Mouse (Mus musculus) liver, embryonic 14.5 days (tissue): ENCODE results near the gene Kdm2a. TPM values are rescaled to one million over a fixed set of nuclear protein-coding genes. Genes with fewer than 3 reads are reported as not detected.

ENCODE experiments used
- ATAC-seq: fragments of 200-750 bp; cut with Nextera tagmentation; 2 replicates; pipeline ENCODE4 v1.8.0; 2017; ENCODE audit warnings: moderate number of reproducible peaks, mild to moderate bottlenecking, moderate library complexity; ENCODE audit not compliant: insufficient read depth
- DNase-seq, 3 experiments: peaks; one replicate each; pipeline ENCODE4 v3.0.0-alpha.2; 2012 to 2013; ENCODE audit warnings: low read depth in 3 of 3, low spot score in 3 of 3
- H3K27ac ChIP-seq: fragments of 300-500 bp; sonication (generic); 2 replicates; pipeline ENCODE4 v1.5.1; 2014; ENCODE audit warnings: moderate library complexity, mild to moderate bottlenecking, control low read depth, inconsistent platforms
- H3K27me3 ChIP-seq: fragments of 300-500 bp; sonication (generic); 2 replicates; pipeline ENCODE4 v1.6.1; 2014; ENCODE audit warnings: mild to moderate bottlenecking, low read length, moderate library complexity; ENCODE audit not compliant: control insufficient read depth, insufficient read depth
- H3K36me3 ChIP-seq: fragments of 300-500 bp; sonication (generic); replicated peaks from 2 replicates; pipeline ENCODE4 v1.6.1; 2014; ENCODE audit warnings: low read depth; ENCODE audit not compliant: control insufficient read depth, insufficient read depth
- H3K4me1 ChIP-seq, 2 experiments: fragments of 200-500 bp in 1 of 2; fragments of 300-500 bp in 1 of 2; sonication (generic) in 1 of 2; replicated peaks; 2 replicates each; pipeline ENCODE4 v1.6.1; 2012 to 2014; ENCODE audit warnings: antibody characterized with exemption in 1 of 2, inconsistent platforms in 1 of 2, low read length in 1 of 2; ENCODE audit not compliant: control insufficient read depth in 2 of 2, insufficient read depth in 2 of 2
- H3K4me2 ChIP-seq: fragments of 300-500 bp; sonication (generic); 2 replicates; pipeline ENCODE4 v1.6.1; 2014; ENCODE audit warnings: low read depth, mild to moderate bottlenecking, control low read depth, moderate library complexity
- H3K4me3 ChIP-seq, 2 experiments: fragments of 200-500 bp in 1 of 2; fragments of 300-500 bp in 1 of 2; sonication (generic) in 1 of 2; 2 replicates each; pipeline ENCODE4 v1.5.1; 2012 to 2014; ENCODE audit warnings: low read depth in 2 of 2, low read length in 2 of 2, mild to moderate bottlenecking in 2 of 2, control low read depth in 1 of 2, inconsistent platforms in 1 of 2, moderate library complexity in 1 of 2; ENCODE audit not compliant: insufficient read depth in 1 of 2
- H3K9ac ChIP-seq: fragments of 300-500 bp; sonication (generic); replicated peaks from 2 replicates; pipeline ENCODE4 v1.6.1; 2014; ENCODE audit warnings: mild to moderate bottlenecking, control low read depth, moderate library complexity
- H3K9me3 ChIP-seq: fragments of 300-500 bp; sonication (generic); 2 replicates; pipeline ENCODE4 v1.6.1; 2016; ENCODE audit warnings: low read length, mixed read lengths; ENCODE audit not compliant: control insufficient read depth
- CTCF ChIP-seq: IDR thresholded peaks from 2 replicates; pipeline ENCODE4 v1.5.1; 2016; ENCODE audit warnings: antibody characterized with exemption, low read depth, control low read depth
- EP300 ChIP-seq: IDR thresholded peaks from 2 replicates; pipeline ENCODE4 v1.6.1; 2016; ENCODE audit warnings: antibody characterized with exemption, low read depth
- WGBS: fragments of 180-500 bp; shearing (Covaris S2); extraction: QIAGEN DNeasy Blood & Tissue Kit; methylation state at CpG from one replicate; pipeline ENCODE4 v1.1.7; 2014; ENCODE audit not compliant: insufficient replicate concordance; 5-methylcytosine and 5-hydroxymethylcytosine counted together
- polyA plus RNA-seq, 2 experiments: library from polyadenylated mRNA; depleted of rRNA in 1 of 2; stranded (reverse) in 1 of 2; unstranded in 1 of 2; fragments of >200 nt; fragmentation: Nextera tagmentation in 1 of 2; extraction: Ambion mirVana in 1 of 2; gene quantifications; 2 replicates each; pipeline versions ENCODE4 v1.2.1 to v1.2.3; 2012 to 2014

Kdm2a gene
- polyA plus RNA-seq, 2 experiments: 12.4 to 19.0 TPM

DNA sequence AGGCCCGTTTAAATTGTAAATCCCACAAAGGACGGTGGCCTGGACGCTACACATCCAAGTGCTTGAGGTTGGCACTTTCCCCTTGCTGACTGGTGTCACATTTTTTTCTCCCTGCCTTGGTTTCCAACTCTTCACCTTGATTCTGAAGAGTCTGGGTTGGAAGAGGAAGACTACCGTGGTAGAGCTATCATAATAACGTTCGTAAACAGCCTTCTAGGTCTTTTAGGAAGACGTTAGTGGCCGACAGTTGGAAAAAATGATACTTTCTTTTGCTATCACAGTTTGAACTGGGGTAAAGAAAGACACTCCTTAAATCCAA, 504 bp upstream of the Kdm2a start:
- Histone ChIP-seq H3K4me3 (peak overlapping the region; percentile 90 to 93), H3K27ac (no peak overlapping the region), H3K27me3 (peaks cover 5% of the 10 kb centered on the region), H3K9me3 (no peaks in the 10 kb centered on the region), H3K4me1 (peaks cover 5 to 10% of the 10 kb centered on the region in 2 experiments), H3K4me2 (peak overlapping the region; percentile 87), H3K9ac (peak overlapping the region; percentile 98), H3K36me3 (no peaks in the 10 kb centered on the region)
- no peak for TF ChIP-seq CTCF
- TF ChIP-seq EP300: no peak
- WGBS: 36% methylated on average over 8 of the region's 8 CpGs
- DNase-seq: no peak
- no peak for ATAC-seq

- under 1% methylated on average over 77 of the region's 90 CpGs for WGBS
- peaks cover 5% of the 10 kb centered on the region for H3K36me3 ChIP-seq
- no peaks in the 10 kb centered on the region for H3K9me3 ChIP-seq
- ATAC-seq: peak; percentile 92
- DNase-seq: peak; percentile 95 to 96 (median 96)
- peak overlapping the region; percentile 94 for H3K4me2 ChIP-seq
- peak overlapping the region; percentile 98 for H3K9ac ChIP-seq
- H3K27me3 ChIP-seq: peaks cover 5% of the 10 kb centered on the region
- peak overlapping the region; percentile 90 to 93 for H3K4me3 ChIP-seq
- TF ChIP-seq CTCF: no peak
- peak; percentile 32; the same call in 1 of the 2 replicates for TF ChIP-seq EP300
- H3K27ac ChIP-seq: peak overlapping the region; percentile 85
- peaks cover 5 to 11% of the 10 kb centered on the region in 2 experiments for H3K4me1 ChIP-seq
These were observed 887 bp downstream of the Kdm2a start for GRCm38 (mm10) chr19:4396998-4397797.

- Histone ChIP-seq H3K9ac (peak overlapping the region; percentile 98), H3K27ac (peak overlapping the region; percentile 85), H3K36me3 (peaks cover 6% of the 10 kb centered on the region), H3K9me3 (no peaks in the 10 kb centered on the region), H3K4me3 (peak overlapping the region; percentile 90 to 93), H3K4me2 (peak overlapping the region; percentile 94), H3K27me3 (peaks cover 5% of the 10 kb centered on the region), H3K4me1 (peaks cover 5 to 11% of the 10 kb centered on the region in 2 experiments)
- DNase-seq: peak; percentile 12 to 52 (median 30)
- peak; percentile 23 for ATAC-seq
- TF ChIP-seq CTCF: no peak
- TF ChIP-seq EP300: no peak
- WGBS: under 1% methylated on average over 66 of the region's 80 CpGs
These were observed 1.7 kb downstream of the Kdm2a start for GRCm38 (mm10) chr19:4396081-4396997.

GRCm38 (mm10) chr19:4387276-4387675, 10.8 kb downstream of the Kdm2a start:
- H3K27me3 ChIP-seq: no peaks in the 10 kb centered on the region
- no peak overlapping the region for H3K27ac ChIP-seq
- H3K4me3 ChIP-seq: no peak overlapping the region
- H3K36me3 ChIP-seq: peaks cover 15% of the 10 kb centered on the region
- no peak for DNase-seq
- H3K4me2 ChIP-seq: no peak overlapping the region
- H3K9me3 ChIP-seq: no peaks in the 10 kb centered on the region
- H3K9ac ChIP-seq: no peak overlapping the region
- no peaks in the 10 kb centered on the region for H3K4me1 ChIP-seq
- no peak for TF ChIP-seq CTCF
- ATAC-seq: no peak

- no peak overlapping the region for H3K27ac ChIP-seq
- ATAC-seq (no peak), DNase-seq (no peak)
- no peaks in the 10 kb centered on the region for H3K4me1 ChIP-seq
- H3K4me2 ChIP-seq: no peak overlapping the region
- H3K4me3 ChIP-seq: no peak overlapping the region
- H3K27me3 ChIP-seq: no peaks in the 10 kb centered on the region
- H3K9me3 ChIP-seq: no peaks in the 10 kb centered on the region
- WGBS: 63% methylated on average over 4 of the region's 4 CpGs
- TF ChIP-seq CTCF (no peak), EP300 (no peak)
- H3K36me3 ChIP-seq: peaks cover 13% of the 10 kb centered on the region
- H3K9ac ChIP-seq: no peak overlapping the region
These were observed 13.1 kb downstream of the Kdm2a start for GRCm38 (mm10) chr19:4385026-4385425.
